Mouse (Mus musculus) urinary bladder, postnatal 14 days (tissue): ENCODE measurements around the gene Gm12258.
"Not testable (repeated sequence)": the region's sequence is repeated elsewhere in the genome, so short reads cannot be mapped to it uniquely, and the experiment has no call there.

Experiments
- DNase-seq: peaks from one replicate; pipeline ENCODE4 v3.0.0; 2021; ENCODE audit warnings: low spot score

Gene Gm12258

GRCm38 (mm10) chr11:58846919-58847461 is at the start of gene Gm12258:
Gm12258 (plus strand) TSS chr11:58847158.
- peak; percentile 84 for DNase-seq

- no peak for DNase-seq
Measured at GRCm38 (mm10) chr11:58799747-58800146, 47.2 kb upstream of the Gm12258 start.

DNA sequence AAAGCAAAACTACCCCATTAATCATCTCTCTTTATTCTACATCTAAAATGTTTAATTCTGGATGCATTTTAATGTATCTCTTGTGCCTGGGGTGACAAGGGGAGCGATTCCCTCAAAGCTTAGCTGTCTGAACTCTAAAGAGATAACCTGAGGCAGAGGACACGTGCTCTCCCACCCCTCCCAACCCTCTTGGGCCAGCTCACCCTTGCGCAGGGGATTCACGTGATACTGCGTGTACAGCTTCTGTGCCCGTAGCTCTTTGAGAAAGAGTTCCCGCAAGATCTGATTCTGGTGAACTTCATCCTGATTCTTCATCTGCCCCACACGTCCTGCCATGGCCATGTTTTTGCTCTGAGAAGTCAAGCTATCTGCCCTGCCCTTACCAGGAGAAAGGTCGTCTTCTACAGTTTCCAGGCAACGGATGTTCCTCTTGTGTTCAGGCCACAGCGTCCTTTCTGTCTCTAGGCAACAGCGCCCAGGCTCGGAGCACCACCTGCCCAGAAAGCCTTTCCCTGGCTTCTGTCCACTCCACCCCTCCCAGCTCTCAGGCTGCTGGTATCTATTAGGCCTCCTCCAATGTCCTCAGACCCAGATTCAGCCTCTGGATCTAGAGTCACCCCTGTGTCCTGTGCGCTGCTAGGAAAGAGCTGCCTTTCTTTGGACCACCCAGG is 45.3 kb upstream of the Gm12258 start, which contains the start of gene Fam183b:
Gene Fam183b (minus strand): TSS at position 403 of the 671 bp plus-strand sequence.
- DNase-seq, result no peak

- no peak for DNase-seq
Measured at GRCm38 (mm10) chr11:58803871-58804270, 43.1 kb upstream of the Gm12258 start.

GRCm38 (mm10) chr11:58804393-58804792 is 42.6 kb upstream of the Gm12258 start:
- no peak for DNase-seq

DNA sequence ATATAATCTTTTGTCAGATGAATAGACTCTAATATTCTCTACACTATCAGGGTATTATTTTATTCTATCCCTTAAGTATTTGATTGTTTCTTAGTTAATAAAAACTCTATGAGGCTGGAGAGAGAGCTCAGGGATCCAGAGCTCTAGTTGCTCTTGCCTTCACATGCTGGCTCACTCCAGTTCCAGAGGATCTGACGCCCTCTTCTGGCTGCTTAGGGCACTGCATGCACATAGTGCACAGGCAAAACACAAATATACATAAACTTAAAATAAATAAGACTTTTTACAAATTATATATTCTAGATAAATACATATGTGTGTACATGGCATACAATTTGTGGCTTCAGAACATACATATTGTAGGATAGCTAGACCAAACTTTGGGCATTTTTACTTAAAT is 35.0 kb upstream of the Gm12258 start:
- no peak for DNase-seq

DNA sequence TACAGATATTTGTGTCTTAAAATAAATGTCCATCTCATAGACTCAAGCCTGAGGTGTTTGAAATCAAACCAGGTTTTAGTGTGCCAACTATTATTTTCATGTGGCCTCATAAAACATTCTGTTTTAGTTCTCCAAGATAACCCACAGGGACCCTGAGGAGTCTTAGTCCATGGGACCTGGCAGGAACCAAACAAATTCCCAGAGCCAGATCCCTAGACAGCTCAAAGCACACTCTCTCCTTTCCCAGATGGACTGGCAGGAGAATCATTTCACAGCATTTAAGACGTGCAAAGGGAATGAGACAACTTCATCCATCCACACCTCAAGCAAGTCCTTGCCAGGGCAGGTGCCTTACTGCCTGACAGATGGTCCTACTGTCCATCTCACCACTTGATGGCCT is 32.3 kb upstream of the Gm12258 start, which contains the start of gene Olfr313:
Gene Olfr313 (plus strand): TSS at position 301 of the 400 bp plus-strand sequence.
- DNase-seq, result not testable (repeated sequence)

GRCm38 (mm10) chr11:58815676-58816075 is 31.3 kb upstream of the Gm12258 start:
- no peak for DNase-seq

GRCm38 (mm10) chr11:58828937-58829336 is 18.0 kb upstream of the Gm12258 start, which contains the start of gene Olfr312:
Olfr312 (plus strand) TSS chr11:58829237.
- DNase-seq, result not testable (repeated sequence)

GRCm38 (mm10) chr11:58829764-58830163 is 17.2 kb upstream of the Gm12258 start:
- DNase-seq, result no peak

- not testable (repeated sequence) for DNase-seq
Measured at GRCm38 (mm10) chr11:58832541-58832940, 14.4 kb upstream of the Gm12258 start.

DNA sequence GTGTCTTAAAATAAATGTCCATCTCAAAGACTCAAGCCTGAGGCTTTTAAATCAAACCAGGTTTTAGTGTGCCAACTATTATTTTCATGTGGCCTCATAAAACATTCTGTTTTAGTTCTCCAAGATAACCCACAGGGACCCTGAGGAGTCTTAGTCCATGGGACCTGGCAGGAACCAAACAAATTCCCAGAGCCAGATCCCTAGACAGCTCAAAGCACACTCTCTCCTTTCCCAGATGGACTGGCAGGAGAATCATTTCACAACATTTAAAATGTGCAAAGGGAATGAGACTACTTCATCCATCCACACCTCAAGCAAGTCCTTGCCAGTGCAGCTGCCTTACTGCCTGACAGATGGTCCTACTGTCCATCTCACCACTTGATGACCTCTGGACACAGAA is 8.0 kb upstream of the Gm12258 start, which contains the start of gene Olfr311:
Gene Olfr311 (plus strand): TSS at position 301 of the 400 bp plus-strand sequence.
- DNase-seq, result not testable (repeated sequence)

GRCm38 (mm10) chr11:58847636-58848035 is 678 bp downstream of the Gm12258 start:
- DNase-seq, result no peak

DNA sequence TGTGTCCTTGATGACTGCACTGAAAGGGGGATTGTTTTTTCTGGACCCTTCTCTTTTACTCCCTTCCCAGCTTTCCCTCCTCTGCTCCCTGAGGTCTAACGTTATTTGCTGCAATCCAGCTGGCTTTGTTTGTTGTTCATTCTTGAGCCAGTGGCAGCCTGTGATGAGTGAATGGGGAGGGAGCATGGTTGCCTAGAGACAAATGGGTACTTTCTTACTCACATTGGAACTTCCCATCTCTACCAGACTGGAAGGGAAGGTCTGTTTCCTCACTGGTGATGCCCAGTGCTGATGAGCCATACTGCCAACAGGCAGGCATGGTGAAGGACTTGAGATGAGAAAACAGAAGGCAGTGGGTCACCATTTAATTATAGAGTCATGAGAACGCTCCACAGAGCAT is 2.8 kb downstream of the Gm12258 start:
- no peak for DNase-seq

DNA sequence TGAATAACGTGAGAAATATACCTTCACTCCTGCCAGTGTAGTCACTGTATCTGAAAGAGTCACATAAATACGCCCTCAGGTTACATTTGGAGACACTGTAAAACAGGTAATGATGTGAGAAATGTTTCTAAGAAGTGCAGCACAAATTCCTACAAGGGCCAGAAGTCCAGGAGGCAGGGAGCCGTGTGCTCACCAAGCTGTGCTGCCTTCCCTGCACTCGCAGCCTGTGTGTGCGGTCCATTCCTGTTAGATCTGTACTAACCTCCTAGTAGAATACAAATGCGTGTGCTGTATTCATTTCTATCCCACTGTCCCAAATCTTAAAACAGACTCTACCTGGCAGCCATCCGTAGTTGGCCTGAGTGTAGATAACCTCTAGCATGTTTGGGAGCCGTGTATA is 13.8 kb downstream of the Gm12258 start:
- DNase-seq, result no peak

GRCm38 (mm10) chr11:58867039-58867953 is 20.3 kb downstream of the Gm12258 start, which contains the start of gene 2810021J22Rik:
2810021J22Rik (plus strand) TSS chr11:58867216.
- DNase-seq, result peak; percentile 84

- peak; percentile 22 for DNase-seq
Measured at GRCm38 (mm10) chr11:58867954-58868330, 21.0 kb downstream of the Gm12258 start.

DNA sequence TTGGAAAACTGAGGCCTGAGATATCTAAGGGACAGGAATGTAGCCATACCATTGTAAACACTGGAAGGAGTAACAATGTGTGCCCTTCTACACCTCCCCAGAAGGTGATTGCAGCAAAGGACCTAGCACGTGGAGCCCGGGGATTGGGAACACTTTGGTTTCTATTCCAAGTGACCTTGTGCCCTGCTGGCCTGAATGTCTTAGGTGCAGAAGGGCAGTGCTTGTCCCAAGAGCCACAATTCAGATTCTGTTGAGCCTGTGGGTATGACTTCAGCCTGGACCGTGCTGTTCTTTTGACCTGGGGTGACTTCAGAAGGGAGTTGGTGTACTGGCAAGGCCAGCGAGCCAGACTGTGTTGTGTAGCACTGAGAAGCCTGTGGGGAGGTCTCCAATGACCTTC is 24.0 kb downstream of the Gm12258 start:
- DNase-seq, result no peak

- DNase-seq, result no peak
Measured at GRCm38 (mm10) chr11:58883756-58884155, 36.8 kb downstream of the Gm12258 start.

- no peak for DNase-seq
Measured at GRCm38 (mm10) chr11:58890511-58890910, 43.6 kb downstream of the Gm12258 start.

GRCm38 (mm10) chr11:58894456-58894855 is 47.5 kb downstream of the Gm12258 start:
- DNase-seq, result peak; percentile 63

GRCm38 (mm10) chr11:58897485-58897884 is 50.5 kb downstream of the Gm12258 start:
- DNase-seq, result no peak
